Mouse (Mus musculus): ENCODE data around the gene Banp. TPM values are rescaled to one million over a fixed set of nuclear protein-coding genes. Genes with fewer than 3 reads are reported as not detected.
A peak's percentile ranks its signal among the peaks of the same experiment; 100 is the strongest.

The Banp gene
- polyA plus RNA-seq, 1 experiment, result 68.4 TPM

DNA sequence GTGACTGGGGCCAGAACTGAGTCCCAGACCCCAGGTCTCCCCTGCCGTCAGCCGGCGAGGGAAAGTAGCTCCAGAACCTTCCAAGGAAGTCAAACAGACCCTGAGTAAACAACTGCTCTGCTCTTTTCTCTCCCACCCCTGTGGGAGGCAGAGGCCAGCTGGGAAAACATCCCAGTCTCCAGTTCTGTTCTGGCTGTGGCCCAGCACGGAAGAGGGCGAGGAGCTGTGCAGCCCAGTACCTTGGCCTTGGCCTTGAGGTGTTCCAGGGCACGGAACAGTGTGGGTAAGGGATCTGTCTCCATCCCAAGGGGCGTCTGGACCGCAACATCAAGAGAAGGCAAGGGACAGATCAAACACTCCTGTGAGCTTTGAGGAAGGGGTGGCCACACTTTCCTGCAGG lies 27.4 kb upstream of the Banp start:
- H3K4me1 ChIP-seq (ENCODE audit: control insufficient read depth, insufficient read depth, low read length), result no peaks in the 10 kb centered on the region
- TF ChIP-seq CTCF (IDR thresholded peaks at IDR 0.05; ENCODE audit: extremely low read depth, insufficient read depth, low read length), result no peak
- no peak for TF ChIP-seq POLR2A (IDR thresholded peaks at IDR 0.05; ENCODE audit: extremely low read depth, insufficient read depth, low read length)
- H3K27ac ChIP-seq (ENCODE audit: insufficient read depth, low read length), result peak overlapping the region; percentile 42; the same call in 1 of the 2 replicates
- no peak overlapping the region for H3K4me3 ChIP-seq (ENCODE audit: insufficient read depth, low read length)

DNA sequence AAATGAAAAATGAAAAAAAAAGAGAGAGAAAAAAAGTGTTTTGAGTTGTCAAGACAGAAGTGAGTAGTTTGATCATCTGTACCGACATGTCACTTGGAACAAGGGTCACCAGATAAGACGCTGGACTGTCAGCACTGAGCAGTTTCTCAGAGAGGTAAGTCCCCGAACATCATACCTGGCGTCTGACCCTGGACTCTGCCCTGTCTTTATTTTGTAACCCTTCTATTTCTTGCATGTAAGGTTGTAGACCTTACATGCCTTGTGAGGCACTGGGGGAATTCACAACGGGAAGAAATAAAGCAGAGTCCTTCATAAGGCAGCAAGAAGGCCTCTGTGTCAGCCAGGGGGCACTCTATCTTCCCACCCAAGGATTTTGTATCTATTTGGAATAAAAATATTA lies 24.9 kb upstream of the Banp start:
- TF ChIP-seq CTCF (IDR thresholded peaks at IDR 0.05; ENCODE audit: extremely low read depth, insufficient read depth, low read length) (no peak), POLR2A (IDR thresholded peaks at IDR 0.05; ENCODE audit: extremely low read depth, insufficient read depth, low read length) (no peak)
- no peaks in the 10 kb centered on the region for H3K4me1 ChIP-seq (ENCODE audit: control insufficient read depth, insufficient read depth, low read length)
- no peak overlapping the region for H3K27ac ChIP-seq (ENCODE audit: insufficient read depth, low read length)
- no peak overlapping the region for H3K4me3 ChIP-seq (ENCODE audit: insufficient read depth, low read length)

DNA sequence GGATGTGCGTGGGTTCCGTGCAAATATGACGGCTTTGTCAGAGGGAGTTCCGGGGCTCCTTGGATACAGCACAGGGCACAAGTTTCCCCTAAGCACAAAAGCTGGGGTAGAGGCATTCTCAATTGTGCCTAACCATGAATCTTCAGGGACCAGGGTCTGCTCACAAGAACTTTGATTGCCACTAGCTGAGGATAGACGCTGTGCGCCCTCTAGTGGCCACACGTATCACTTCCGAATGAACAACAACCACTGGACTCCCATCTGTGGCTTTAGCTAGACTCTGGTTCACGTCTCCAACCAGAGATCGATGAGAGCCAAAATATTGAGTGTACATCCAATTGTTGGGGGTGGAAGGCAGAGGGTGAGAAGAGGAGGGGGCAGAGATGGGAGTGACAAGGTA lies 23.9 kb upstream of the Banp start:
- Histone ChIP-seq H3K27ac (ENCODE audit: insufficient read depth, low read length) (no peak overlapping the region), H3K4me1 (ENCODE audit: control insufficient read depth, insufficient read depth, low read length) (no peaks in the 10 kb centered on the region), H3K4me3 (ENCODE audit: insufficient read depth, low read length) (no peak overlapping the region)
- TF ChIP-seq POLR2A (IDR thresholded peaks at IDR 0.05; ENCODE audit: extremely low read depth, insufficient read depth, low read length) (no peak), CTCF (IDR thresholded peaks at IDR 0.05; ENCODE audit: extremely low read depth, insufficient read depth, low read length) (peak; percentile 87)

DNA sequence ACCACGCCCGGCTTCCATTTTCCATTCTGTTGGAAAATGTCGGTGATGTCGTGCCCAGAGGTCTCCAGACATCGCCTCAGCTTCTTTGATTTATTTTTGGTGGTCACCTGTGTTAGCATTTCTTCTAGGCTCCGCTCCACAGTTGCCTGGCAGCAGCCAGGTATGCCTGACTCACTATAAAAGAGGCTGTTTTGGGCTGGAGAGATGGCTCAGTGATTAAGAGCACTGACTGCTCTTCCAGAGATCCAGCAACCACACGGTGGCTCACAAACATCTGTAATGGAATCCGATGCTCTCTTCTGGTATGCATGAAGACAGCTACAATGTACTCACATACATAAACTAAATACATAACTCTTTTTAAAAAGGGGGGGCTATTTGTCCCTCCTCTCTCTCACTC lies 23.3 kb upstream of the Banp start:
- H3K4me3 ChIP-seq (ENCODE audit: insufficient read depth, low read length), result no peak overlapping the region
- no peak overlapping the region for H3K27ac ChIP-seq (ENCODE audit: insufficient read depth, low read length)
- H3K4me1 ChIP-seq (ENCODE audit: control insufficient read depth, insufficient read depth, low read length), result no peaks in the 10 kb centered on the region
- no peak for TF ChIP-seq POLR2A (IDR thresholded peaks at IDR 0.05; ENCODE audit: extremely low read depth, insufficient read depth, low read length)
- TF ChIP-seq CTCF (IDR thresholded peaks at IDR 0.05; ENCODE audit: extremely low read depth, insufficient read depth, low read length), result no peak

DNA sequence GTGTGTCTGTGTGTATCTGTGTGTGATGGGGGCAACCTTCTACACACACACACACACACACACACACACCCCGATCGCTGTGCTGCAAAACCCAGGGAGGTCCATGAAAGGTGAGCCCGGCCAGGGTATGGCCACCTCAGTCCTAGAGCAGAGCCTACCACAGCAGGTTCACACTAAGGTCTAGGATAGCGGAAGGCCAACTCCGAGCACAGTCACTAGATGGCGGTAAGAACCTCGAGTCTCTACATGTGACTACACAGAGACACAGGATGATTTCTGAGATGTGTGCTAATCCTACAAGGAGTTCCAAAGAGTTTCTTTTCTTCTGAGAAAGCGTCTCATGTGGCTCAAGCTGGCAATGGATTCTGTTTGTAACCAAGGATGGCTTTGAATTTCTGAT lies 22.2 kb upstream of the Banp start:
- no peak for TF ChIP-seq POLR2A (IDR thresholded peaks at IDR 0.05; ENCODE audit: extremely low read depth, insufficient read depth, low read length)
- TF ChIP-seq CTCF (IDR thresholded peaks at IDR 0.05; ENCODE audit: extremely low read depth, insufficient read depth, low read length), result peak; percentile 73
- no peak overlapping the region for H3K27ac ChIP-seq (ENCODE audit: insufficient read depth, low read length)
- no peak overlapping the region for H3K4me3 ChIP-seq (ENCODE audit: insufficient read depth, low read length)
- H3K4me1 ChIP-seq (ENCODE audit: control insufficient read depth, insufficient read depth, low read length), result no peaks in the 10 kb centered on the region

DNA sequence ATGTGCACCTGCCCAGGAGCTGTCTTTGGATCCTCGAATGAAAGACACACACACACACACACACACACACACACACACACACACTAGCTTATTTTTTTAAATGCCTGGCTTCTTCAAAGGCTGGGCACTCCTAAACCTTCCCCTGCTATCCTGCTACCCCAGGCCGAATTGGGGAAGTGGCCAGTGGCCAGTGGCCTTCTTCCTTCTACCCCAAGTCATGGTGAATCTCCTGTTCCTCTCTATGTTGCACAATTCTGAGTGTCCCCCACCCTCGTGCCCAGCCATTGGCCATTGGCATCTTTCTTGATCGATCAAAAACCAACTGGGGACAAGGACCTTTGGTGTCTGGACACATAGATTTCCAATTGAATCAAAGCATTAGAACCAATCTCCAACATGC lies 19.5 kb upstream of the Banp start:
- TF ChIP-seq POLR2A (IDR thresholded peaks at IDR 0.05; ENCODE audit: extremely low read depth, insufficient read depth, low read length) (no peak), CTCF (IDR thresholded peaks at IDR 0.05; ENCODE audit: extremely low read depth, insufficient read depth, low read length) (no peak)
- no peak overlapping the region for H3K4me3 ChIP-seq (ENCODE audit: insufficient read depth, low read length)

DNA sequence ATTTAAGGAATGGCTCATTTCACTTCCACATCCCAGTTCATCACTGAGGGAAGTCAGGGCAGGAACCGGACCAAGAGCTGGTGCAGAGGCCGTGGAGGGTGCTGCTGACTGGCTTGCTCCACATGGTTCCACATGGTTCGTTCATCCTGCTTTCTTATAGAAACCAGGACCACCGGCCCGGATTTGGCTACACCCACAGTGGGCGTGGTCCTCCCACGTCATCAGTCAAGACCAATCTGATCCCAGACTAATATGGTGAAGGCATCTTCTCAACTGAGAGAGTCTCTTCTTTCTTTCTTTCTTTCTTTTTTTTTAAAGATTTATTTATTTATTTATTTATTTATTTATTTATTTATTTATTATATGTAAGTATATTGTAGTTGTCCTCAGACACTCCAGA lies 18.0 kb upstream of the Banp start:
- no peak overlapping the region for H3K27ac ChIP-seq (ENCODE audit: insufficient read depth, low read length)
- no peaks in the 10 kb centered on the region for H3K4me1 ChIP-seq (ENCODE audit: control insufficient read depth, insufficient read depth, low read length)
- H3K4me3 ChIP-seq (ENCODE audit: insufficient read depth, low read length), result no peak overlapping the region
- TF ChIP-seq CTCF (IDR thresholded peaks at IDR 0.05; ENCODE audit: extremely low read depth, insufficient read depth, low read length), result no peak
- TF ChIP-seq POLR2A (IDR thresholded peaks at IDR 0.05; ENCODE audit: extremely low read depth, insufficient read depth, low read length), result no peak

More for the DNA sequence above, 19.5 kb upstream of the Banp start:
- no peak overlapping the region for H3K27ac ChIP-seq (ENCODE audit: insufficient read depth, low read length)
- no peaks in the 10 kb centered on the region for H3K4me1 ChIP-seq (ENCODE audit: control insufficient read depth, insufficient read depth, low read length)

DNA sequence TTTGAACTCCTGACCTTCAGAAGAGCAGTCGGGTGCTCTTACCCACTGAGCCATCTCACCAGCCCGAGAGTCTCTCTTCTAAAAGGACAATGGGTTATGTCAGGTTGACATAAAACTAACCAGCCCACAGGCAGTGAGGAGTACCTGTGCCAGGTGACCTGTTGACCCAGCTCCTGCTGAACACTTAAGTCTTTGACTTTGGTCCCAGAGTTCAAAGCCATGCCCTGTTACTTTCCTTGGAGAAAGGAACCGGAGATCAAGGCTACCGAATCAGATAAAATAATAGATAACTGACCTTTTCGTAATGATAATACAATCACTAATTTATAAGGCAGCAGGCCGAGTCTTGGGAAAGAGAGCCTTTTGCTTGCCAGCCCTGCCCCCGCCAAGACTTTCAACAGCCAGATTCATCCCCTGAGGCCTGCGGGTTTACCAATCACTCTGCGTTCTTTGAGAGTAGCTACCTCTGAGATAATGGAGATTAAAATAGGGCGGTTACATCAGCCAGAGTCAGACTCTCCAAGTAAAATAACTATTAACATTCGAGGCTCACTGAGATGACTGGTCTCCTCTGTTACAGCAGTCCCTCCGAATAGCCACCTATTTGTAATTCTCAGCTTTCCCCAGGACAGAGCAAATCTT lies 17.4 kb upstream of the Banp start:
- no peak overlapping the region for H3K27ac ChIP-seq (ENCODE audit: insufficient read depth, low read length)
- no peak for TF ChIP-seq POLR2A (IDR thresholded peaks at IDR 0.05; ENCODE audit: extremely low read depth, insufficient read depth, low read length)
- TF ChIP-seq CTCF (IDR thresholded peaks at IDR 0.05; ENCODE audit: extremely low read depth, insufficient read depth, low read length), result no peak
- no peaks in the 10 kb centered on the region for H3K4me1 ChIP-seq (ENCODE audit: control insufficient read depth, insufficient read depth, low read length)
- no peak overlapping the region for H3K4me3 ChIP-seq (ENCODE audit: insufficient read depth, low read length)

DNA sequence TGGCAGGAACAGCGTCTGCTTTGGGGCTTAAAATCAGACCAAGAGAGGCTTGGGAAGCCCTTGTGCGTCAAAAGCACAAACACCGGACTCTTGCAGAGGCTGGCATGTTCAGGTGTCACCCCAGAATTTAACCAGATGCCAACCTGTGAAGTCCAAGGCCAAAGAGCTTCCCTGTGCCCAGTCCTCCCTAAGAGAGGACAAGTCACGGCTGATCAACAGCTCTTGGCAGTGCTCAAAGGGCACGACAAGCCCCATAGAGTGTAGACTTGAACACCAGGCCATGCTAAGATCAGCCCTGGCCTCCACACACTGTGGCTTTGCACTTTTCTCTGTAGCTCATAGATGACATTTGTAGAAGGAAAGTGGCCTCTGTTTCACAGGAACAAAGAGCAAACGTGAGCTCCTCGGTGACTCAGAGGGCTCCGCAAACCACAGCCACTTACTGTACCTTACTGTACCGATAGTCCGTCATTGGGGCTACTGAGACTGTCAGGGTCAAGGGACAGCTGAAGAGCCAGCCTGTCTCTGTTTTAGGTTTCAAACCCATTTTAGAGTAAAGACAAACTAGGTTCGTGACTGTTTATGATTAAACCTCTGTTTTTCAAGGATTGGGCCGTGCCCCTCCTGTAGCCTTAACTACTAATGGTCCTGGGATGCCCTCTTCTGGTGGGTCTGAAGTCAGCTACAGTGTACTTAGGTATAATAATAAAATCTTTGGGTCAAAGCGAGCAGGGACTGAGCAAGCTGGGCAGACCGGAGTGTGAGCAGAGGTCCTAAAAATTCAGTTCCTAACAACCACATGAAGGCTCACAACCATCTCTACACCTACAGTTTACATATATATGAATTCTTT lies 16.7 kb upstream of the Banp start:
- Histone ChIP-seq H3K4me1 (ENCODE audit: control insufficient read depth, insufficient read depth, low read length) (no peaks in the 10 kb centered on the region), H3K4me3 (ENCODE audit: insufficient read depth, low read length) (no peak overlapping the region), H3K27ac (ENCODE audit: insufficient read depth, low read length) (no peak overlapping the region)
- TF ChIP-seq POLR2A (IDR thresholded peaks at IDR 0.05; ENCODE audit: extremely low read depth, insufficient read depth, low read length) (no peak), CTCF (IDR thresholded peaks at IDR 0.05; ENCODE audit: extremely low read depth, insufficient read depth, low read length) (peak; percentile 33; the same call in 1 of the 2 replicates)

DNA sequence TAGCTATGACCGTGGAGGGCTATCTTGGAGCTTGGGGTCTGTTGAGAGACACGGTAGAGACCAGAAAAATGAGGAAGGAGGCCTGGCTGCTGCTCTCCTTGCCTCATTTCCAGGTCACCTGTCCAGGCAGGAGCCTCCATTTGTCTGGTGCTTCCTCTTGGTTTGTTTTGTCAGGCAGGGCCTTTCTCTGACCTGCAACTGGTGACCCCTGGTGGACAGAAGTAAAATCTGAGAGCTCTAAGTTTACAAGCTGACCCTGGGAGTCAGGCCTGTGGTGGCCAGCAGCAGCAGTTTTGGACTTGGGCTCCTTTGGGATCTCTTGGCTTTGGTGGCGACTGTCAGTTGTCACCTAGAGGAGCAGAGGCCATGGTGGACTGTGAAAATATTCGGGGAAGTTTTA lies 15.0 kb upstream of the Banp start:
- no peak overlapping the region for H3K27ac ChIP-seq (ENCODE audit: insufficient read depth, low read length)

More for the DNA sequence above, 15.0 kb upstream of the Banp start:
- TF ChIP-seq CTCF (IDR thresholded peaks at IDR 0.05; ENCODE audit: extremely low read depth, insufficient read depth, low read length) (peak; percentile 28; the same call in 1 of the 2 replicates), POLR2A (IDR thresholded peaks at IDR 0.05; ENCODE audit: extremely low read depth, insufficient read depth, low read length) (no peak)
- H3K4me1 ChIP-seq (ENCODE audit: control insufficient read depth, insufficient read depth, low read length), result no peaks in the 10 kb centered on the region
- no peak overlapping the region for H3K4me3 ChIP-seq (ENCODE audit: insufficient read depth, low read length)
